Mouse (Mus musculus): ENCODE data around the gene Mfge8. TPM values are rescaled to one million over a fixed set of nuclear protein-coding genes. Genes with fewer than 3 reads are reported as not detected.

Mfge8 gene
- 59.3 and 61.1 TPM in 2 replicates for polyA plus RNA-seq (2015; fragmentation: Nextera tagmentation; extraction: Ambion mirVana)

DNA sequence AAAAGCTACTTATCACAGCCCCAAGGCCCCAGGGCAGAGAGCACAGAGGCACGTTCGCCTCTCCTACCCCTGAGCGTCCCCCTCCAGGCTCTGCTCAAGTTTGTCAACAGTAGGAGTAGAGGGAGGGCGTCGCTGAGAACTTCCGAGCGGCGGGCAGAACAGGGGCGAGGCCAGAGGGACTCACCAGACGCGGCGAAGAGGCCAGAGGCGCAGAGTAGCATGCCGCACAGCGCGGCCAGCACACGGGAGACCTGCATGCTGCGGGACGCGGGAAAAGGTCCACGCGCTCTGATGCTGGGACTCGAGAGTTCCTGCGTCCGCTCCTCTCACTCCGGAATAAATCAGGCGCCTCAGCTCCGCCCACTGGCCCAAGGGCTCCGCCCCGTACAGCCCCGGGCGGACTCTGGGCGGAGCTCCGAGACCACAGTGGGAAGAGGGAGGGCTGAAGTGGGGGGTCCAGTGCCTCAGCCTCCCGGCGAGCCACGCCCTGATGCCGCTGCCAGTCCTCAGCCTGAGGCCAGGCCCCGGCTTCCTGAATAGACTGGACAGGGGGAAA is at the start of gene Mfge8:
Gene Mfge8 (minus strand): TSS at position 350 of the 556 bp plus-strand sequence.
- Histone ChIP-seq H3K9ac (peak within 1 kb of the TSS; percentile 63), H3K36me3 (no peaks in the 10 kb centered on the region), H3K27ac (replicated peaks) (no peak within 1 kb of the TSS), H3K4me3 (peak within 1 kb of the TSS; percentile 47), H3K27me3 (no peaks in the 10 kb centered on the region), H3K9me3 (no peaks in the 10 kb centered on the region), H3K4me1 (replicated peaks) (peaks cover 27% of the 10 kb centered on the region), H3K4me2 (peak within 1 kb of the TSS; percentile 89)
- peak; percentile 95 for ATAC-seq (ENCODE audit: low read depth)
- under 1% methylated on average over 39 of the region's 39 CpGs for WGBS

DNA sequence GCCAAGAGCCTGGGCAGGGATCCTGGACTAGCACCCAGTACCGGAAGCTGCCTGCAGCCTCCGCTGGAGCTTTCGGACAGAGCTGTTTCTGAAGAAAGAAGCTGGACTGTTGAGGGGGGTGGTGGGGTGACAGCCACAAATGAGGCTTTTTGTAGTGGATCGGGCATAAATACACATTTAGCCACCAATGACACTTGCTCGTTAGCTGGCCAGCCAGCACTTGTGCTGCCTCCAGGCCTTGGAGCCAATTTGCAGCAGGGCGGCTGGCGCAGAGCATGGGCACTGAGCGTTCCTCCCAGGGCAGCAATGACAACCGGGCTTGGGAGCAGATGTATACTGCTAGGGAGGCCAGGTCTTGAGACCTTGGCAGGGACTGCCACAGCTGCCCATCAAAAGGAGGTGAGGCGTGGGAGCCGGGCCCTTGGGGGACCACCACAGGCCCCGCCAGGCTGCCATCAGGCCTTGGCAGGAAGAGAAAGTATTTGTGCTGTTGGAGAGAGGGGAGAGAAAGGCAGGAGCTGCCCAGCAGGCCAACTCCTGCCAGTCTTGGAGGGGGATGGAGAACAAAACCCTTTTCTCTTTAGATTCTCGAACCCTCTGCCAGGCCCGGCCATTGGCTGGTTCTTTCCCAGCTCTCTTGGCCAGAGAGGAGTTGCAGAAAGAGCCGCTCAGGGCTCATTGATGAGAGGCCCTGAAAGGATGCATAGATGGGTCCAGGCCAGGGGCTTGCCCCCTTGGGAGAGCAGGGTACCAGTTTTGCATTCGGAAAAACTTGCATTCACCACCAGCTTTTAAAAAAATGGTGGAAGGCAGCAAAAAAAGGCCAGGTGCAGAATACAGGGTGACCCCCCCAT is 45.9 kb upstream of the Mfge8 start:
- Histone ChIP-seq H3K27ac (replicated peaks) (peak overlapping the region; percentile 49), H3K4me3 (no peak overlapping the region), H3K4me2 (no peak overlapping the region), H3K9ac (0 out of 2 replicates have a peak overlapping the region, but pooled peaks have one; percentile 3), H3K9me3 (no peaks in the 10 kb centered on the region), H3K27me3 (no peaks in the 10 kb centered on the region), H3K36me3 (no peaks in the 10 kb centered on the region), H3K4me1 (replicated peaks) (peaks cover 18% of the 10 kb centered on the region)
- 59% methylated on average over 16 of the region's 16 CpGs for WGBS
- peak; percentile 83 for ATAC-seq (ENCODE audit: low read depth)

DNA sequence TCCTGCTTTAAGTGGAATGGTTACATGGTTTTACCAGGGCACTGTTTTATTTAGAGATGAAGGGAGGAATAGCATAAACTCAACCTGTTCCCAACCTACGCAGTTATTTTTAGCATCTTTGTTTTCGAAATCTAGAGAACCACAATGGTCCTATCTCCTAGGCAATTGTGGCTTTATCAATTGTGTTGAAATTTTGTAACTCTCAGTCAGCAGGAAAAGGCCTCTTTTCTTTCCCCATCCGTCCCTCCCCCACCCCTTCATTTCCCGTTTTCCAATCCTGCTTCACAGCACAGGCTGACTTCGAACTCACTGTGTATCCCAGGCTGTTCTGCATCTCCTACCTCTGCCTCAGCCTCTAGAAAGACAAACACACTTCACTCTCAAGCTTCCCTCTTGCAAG is 45.1 kb upstream of the Mfge8 start:
- no peaks in the 10 kb centered on the region for H3K9me3 ChIP-seq
- no peaks in the 10 kb centered on the region for H3K27me3 ChIP-seq
- WGBS: 74% methylated on average over 5 of the region's 5 CpGs
- H3K27ac ChIP-seq (replicated peaks): peak overlapping the region; percentile 49; the same call in 1 of the 2 replicates
- peaks cover 18% of the 10 kb centered on the region for H3K4me1 ChIP-seq (replicated peaks)
- H3K4me3 ChIP-seq: no peak overlapping the region
- H3K36me3 ChIP-seq: no peaks in the 10 kb centered on the region
- H3K9ac ChIP-seq: no peak overlapping the region
- no peak overlapping the region for H3K4me2 ChIP-seq
- no peak for ATAC-seq (ENCODE audit: low read depth)

DNA sequence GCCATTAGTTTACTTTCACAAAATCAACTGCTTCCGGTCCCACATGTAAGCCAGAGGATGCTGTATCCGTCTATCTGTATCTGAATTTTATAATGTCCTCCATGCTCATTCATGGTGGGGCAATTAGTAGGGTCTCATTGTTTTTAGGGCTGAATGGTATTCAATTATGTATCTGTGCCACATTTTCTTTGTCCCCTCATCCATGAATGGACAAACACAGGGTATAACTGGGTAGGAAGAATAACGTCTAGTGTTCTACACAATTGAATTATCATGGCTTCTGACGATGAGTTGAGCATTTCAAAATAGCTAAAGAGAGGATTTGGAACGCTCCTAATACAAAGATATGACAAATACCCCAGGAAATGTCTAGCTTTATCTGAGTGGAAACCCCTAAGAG is 42.6 kb upstream of the Mfge8 start:
- H3K9ac ChIP-seq: no peak overlapping the region
- H3K36me3 ChIP-seq: no peaks in the 10 kb centered on the region
- ATAC-seq (ENCODE audit: low read depth): no peak
- 72% methylated on average over 5 of the region's 5 CpGs for WGBS
- peaks cover 18% of the 10 kb centered on the region for H3K4me1 ChIP-seq (replicated peaks)
- no peaks in the 10 kb centered on the region for H3K27me3 ChIP-seq
- no peak overlapping the region for H3K4me2 ChIP-seq
- H3K27ac ChIP-seq (replicated peaks): no peak overlapping the region
- H3K9me3 ChIP-seq: no peaks in the 10 kb centered on the region
- no peak overlapping the region for H3K4me3 ChIP-seq

DNA sequence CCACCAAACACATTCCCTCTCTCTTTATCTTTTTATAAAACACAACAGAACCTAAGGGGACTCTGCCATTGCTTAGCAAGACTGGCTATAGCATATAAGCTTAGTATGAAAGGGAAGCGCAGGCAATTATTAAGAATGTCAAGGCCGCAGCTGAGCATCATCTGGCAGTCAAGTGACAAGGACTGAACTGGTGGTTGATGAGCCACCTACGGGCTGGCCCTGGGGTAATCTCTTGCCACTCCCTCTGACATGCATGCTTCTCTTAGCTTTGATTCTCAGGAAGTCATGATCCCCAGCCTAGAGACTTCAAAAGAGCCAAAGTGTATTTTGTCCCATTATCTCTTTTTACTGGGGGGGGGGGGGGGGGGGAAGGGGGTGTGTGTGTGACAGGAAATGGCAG is 41.7 kb upstream of the Mfge8 start:
- ATAC-seq (ENCODE audit: low read depth): no peak
- H3K4me3 ChIP-seq: no peak overlapping the region
- peaks cover 18% of the 10 kb centered on the region for H3K4me1 ChIP-seq (replicated peaks)
- H3K9ac ChIP-seq: no peak overlapping the region
- H3K36me3 ChIP-seq: no peaks in the 10 kb centered on the region
- no peak overlapping the region for H3K27ac ChIP-seq (replicated peaks)
- no peaks in the 10 kb centered on the region for H3K27me3 ChIP-seq
- H3K9me3 ChIP-seq: no peaks in the 10 kb centered on the region
- no peak overlapping the region for H3K4me2 ChIP-seq
- WGBS: 26% methylated on average over 3 of the region's 3 CpGs

DNA sequence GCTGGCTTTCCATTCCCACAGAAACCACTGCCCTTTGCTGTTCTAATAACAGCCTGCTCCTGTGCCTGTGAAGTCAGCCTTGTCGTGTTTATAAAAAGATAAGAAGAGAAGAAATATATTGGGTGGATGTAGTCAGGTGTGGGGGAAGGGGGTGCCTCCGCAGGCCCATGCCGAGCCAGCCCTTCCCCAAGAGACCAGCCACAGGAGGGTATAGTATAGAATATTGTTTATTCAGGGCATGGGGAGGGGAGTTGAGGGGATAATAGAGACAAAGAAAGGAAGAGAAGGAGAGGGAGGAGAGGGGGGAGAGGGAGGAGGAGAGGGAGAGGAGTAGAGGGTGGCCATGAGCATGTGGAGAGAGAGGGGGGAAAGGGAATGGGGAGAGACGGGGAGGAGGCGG is 40.4 kb upstream of the Mfge8 start:
- Histone ChIP-seq H3K27ac (replicated peaks) (no peak overlapping the region), H3K4me2 (no peak overlapping the region), H3K27me3 (no peaks in the 10 kb centered on the region), H3K36me3 (no peaks in the 10 kb centered on the region), H3K9me3 (no peaks in the 10 kb centered on the region), H3K9ac (no peak overlapping the region), H3K4me1 (replicated peaks) (peaks cover 8% of the 10 kb centered on the region), H3K4me3 (no peak overlapping the region)
- no peak for ATAC-seq (ENCODE audit: low read depth)
- 35% methylated on average over 3 of the region's 5 CpGs for WGBS

DNA sequence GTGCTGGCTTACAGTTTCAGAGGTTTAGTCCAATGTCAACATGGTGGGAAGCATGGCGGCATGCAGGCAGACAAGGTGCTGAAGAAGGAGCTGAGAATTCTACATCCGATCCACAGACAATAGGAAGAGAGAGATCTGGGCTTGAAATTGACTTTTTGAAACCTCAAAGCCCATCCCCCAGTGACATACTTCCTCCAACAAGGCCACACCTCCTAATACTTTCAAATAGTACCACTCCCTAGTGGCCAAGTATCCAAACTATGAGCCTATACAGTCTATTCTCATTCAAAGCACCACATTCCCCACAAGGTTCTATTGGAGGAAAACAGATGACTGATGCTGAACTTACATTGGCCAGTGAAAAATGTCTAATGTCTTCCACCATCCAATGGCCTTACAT is 38.7 kb upstream of the Mfge8 start:
- ATAC-seq (ENCODE audit: low read depth): no peak
- no peaks in the 10 kb centered on the region for H3K9me3 ChIP-seq
- H3K27ac ChIP-seq (replicated peaks): no peak overlapping the region
- H3K36me3 ChIP-seq: no peaks in the 10 kb centered on the region
- no peaks in the 10 kb centered on the region for H3K27me3 ChIP-seq
- peaks cover 8% of the 10 kb centered on the region for H3K4me1 ChIP-seq (replicated peaks)
- 95% methylated on average over 2 of the region's 2 CpGs for WGBS
- H3K4me3 ChIP-seq: no peak overlapping the region
- H3K4me2 ChIP-seq: no peak overlapping the region
- no peak overlapping the region for H3K9ac ChIP-seq

DNA sequence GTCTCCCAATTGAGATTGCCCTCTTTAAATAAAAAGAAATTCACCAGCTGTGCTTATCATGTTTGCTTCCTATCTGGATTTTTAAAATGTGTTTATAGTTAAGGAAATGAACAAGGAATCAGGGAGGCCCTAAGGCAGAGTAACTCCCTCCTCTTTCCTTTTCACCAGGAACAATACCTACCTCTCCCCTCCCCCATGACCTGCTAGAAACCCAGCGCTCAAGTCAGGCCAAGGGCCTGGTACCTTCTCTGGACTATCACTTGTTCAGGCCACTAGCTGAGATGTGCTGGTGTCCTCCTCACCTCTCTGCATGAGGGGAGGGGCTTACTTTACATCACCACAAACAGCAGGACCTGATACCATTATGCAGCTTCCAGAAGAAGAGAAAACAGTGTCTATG is 34.6 kb upstream of the Mfge8 start:
- no peak overlapping the region for H3K9ac ChIP-seq
- 78% methylated on average over 1 of the region's 1 CpGs for WGBS
- H3K4me2 ChIP-seq: no peak overlapping the region
- no peaks in the 10 kb centered on the region for H3K4me1 ChIP-seq (replicated peaks)
- H3K4me3 ChIP-seq: no peak overlapping the region
- H3K9me3 ChIP-seq: no peaks in the 10 kb centered on the region
- no peaks in the 10 kb centered on the region for H3K27me3 ChIP-seq
- no peaks in the 10 kb centered on the region for H3K36me3 ChIP-seq
- H3K27ac ChIP-seq (replicated peaks): no peak overlapping the region
- ATAC-seq (ENCODE audit: low read depth): no peak

DNA sequence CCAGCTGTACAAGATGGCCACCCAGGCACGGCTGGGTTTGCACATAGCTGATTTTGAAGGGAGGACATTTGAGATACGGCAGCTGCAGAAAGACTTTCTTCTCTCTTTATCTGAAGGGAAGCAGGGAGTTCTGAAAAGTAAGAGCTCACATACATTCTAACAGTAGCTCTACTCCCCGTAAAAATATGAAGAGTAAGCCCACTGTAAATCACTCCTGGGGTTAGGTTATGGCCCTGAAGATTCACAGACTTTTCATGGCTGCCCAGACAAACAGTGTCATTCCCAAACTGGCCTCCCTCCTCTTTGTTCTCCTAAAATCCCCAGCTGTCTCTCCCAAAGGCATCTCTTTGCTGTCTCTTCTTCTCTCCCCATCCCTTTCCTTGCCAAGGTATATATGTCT is 24.9 kb upstream of the Mfge8 start:
- H3K9ac ChIP-seq: no peak overlapping the region
- H3K27ac ChIP-seq (replicated peaks): no peak overlapping the region
- H3K4me3 ChIP-seq: no peak overlapping the region
- no peaks in the 10 kb centered on the region for H3K9me3 ChIP-seq
- ATAC-seq (ENCODE audit: low read depth): no peak
- no peaks in the 10 kb centered on the region for H3K4me1 ChIP-seq (replicated peaks)
- no peak overlapping the region for H3K4me2 ChIP-seq
- no peaks in the 10 kb centered on the region for H3K36me3 ChIP-seq
- WGBS: 81% methylated on average over 3 of the region's 3 CpGs
- H3K27me3 ChIP-seq: no peaks in the 10 kb centered on the region

DNA sequence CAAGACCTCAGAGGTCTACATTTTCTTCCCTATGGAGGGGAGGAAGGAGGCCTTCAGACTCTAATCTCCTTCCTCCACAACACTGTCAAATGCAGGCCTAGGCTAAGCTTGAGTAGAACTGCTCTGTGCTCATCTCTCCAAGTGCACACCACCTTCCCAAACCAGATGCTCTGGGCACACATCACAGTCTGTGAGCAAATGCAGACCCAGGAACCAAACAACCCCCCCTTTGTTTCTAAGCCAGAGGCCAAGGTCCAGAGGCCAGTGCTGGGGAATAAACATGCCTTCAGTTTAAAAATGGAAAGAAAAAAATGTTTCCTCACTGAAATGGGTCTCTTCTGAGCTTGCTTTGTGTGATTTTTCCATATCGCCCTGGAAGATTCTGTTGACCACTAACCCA is 22.9 kb upstream of the Mfge8 start:
- Histone ChIP-seq H3K36me3 (no peaks in the 10 kb centered on the region), H3K9ac (no peak overlapping the region), H3K4me1 (replicated peaks) (0 out of 2 replicates have a peak, but pooled peaks cover 5% of the 10 kb centered on the region), H3K4me2 (no peak overlapping the region), H3K9me3 (no peaks in the 10 kb centered on the region), H3K4me3 (no peak overlapping the region), H3K27me3 (no peaks in the 10 kb centered on the region), H3K27ac (replicated peaks) (no peak overlapping the region)
- ATAC-seq (ENCODE audit: low read depth): no peak
- 70% methylated on average over 1 of the region's 1 CpGs for WGBS

DNA sequence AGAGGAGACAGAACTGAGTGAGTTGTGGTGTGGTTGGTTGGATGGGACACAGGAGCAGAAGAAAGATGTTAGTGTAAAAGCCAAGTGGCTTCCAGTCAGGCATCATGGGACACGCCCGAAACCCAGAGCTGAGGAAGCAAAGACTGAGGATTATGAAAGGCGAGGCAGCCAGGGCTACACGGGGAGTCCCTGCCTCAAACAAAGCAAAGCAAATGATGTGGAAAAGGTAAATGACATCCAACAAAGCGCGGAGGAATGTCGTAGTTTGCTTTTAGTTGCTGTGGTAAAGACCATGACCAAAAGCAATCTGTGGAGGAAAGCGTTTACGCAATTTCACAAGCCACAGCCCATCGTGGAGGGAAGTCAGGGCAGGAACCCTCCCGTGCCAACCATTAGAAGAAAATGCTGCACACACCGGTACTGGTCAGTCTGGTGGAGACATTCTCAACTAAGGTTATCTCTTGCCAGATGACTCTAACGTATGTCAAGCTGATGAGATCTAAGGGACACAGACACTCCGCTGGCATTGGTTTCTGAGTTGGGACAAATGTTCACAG is 18.2 kb upstream of the Mfge8 start:
- Histone ChIP-seq H3K36me3 (no peaks in the 10 kb centered on the region), H3K9me3 (no peaks in the 10 kb centered on the region; the same call in 1 of the 2 replicates), H3K27me3 (no peaks in the 10 kb centered on the region), H3K4me3 (no peak overlapping the region), H3K9ac (no peak overlapping the region), H3K4me1 (replicated peaks) (0 out of 2 replicates have a peak, but pooled peaks cover 5% of the 10 kb centered on the region), H3K4me2 (no peak overlapping the region), H3K27ac (replicated peaks) (no peak overlapping the region)
- WGBS: 27% methylated on average over 14 of the region's 14 CpGs
- ATAC-seq (ENCODE audit: low read depth): no peak

DNA sequence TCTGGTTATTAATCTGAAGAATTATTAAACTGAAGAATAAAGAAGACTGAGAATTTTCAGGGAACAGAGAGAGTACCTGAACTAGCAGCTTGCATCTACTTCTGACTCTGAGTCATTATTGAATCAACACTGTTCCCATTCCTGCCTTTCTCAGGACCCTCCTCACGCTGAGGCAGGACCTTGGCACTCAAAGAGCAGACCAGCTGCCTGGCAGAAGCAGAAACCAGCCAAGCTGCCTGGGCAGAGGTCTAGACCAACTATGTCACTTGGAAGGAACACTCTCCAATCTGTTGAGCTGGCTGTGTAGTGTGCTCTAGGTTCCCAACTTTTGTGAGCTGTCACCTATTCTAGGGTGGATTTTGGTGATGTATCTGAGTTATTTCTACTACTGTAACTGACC is 10.5 kb upstream of the Mfge8 start:
- Histone ChIP-seq H3K4me3 (no peak overlapping the region), H3K27ac (replicated peaks) (no peak overlapping the region), H3K4me2 (no peak overlapping the region), H3K27me3 (no peaks in the 10 kb centered on the region), H3K4me1 (replicated peaks) (no peaks in the 10 kb centered on the region), H3K9ac (no peak overlapping the region), H3K9me3 (no peaks in the 10 kb centered on the region; the same call in 1 of the 2 replicates), H3K36me3 (no peaks in the 10 kb centered on the region)
- no peak for ATAC-seq (ENCODE audit: low read depth)
- 68% methylated on average over 1 of the region's 1 CpGs for WGBS
